Mouse (Mus musculus) fat pad, adult 2 months (tissue): ENCODE measurements around the gene Tbc1d22b.

Source experiments
- DNase-seq: peaks from one replicate; pipeline ENCODE4 v3.0.0-alpha.2; 2011; ENCODE audit warnings: low read depth, low spot score; ENCODE audit errors: extremely low read depth

Gene Tbc1d22b

DNA sequence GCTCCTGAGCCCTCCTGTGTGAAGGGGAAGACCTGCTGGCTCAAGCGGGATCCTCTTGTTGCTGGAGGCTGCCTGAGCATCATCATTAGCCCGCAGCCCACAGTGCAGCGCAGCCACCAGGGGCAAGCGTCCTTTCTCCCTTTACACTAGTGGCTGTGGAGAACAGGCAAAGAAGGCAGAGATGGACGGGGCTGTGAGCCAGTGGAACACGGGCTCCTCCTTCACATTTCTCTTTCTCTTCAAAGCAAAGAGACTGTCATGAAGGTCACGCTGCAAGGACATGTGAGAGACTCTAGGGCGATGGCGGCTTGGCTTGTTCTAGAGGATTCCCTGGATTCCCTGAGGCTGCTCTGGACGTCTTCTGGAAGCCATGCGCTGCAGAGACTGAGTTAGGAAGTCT lies 91.4 kb downstream of the Tbc1d22b start:
- DNase-seq, result no peak

DNA sequence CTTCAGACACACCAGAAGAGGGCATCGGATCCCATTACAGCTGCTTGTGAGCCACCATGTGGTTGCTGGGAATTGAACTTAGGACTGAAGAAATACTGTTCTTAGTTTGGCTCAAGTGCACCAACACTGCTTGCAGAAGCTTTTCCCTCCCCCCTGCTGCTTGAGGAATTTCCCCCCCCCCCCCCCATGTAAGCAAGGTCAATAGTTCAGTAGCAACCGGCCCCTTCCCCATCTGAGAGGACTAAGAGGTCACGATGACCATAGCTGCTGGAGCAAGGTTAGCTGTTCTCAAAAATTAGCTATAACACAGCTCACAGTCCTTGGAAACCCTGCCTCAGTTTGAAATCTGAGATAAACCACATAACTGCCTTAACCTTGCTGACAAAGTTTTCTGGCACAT lies 92.6 kb downstream of the Tbc1d22b start:
- DNase-seq, result no peak
